Mouse (Mus musculus): ENCODE data around the gene Ptk7.

Gene Ptk7

GRCm38 (mm10) chr17:46609721-46610514 is 19.4 kb downstream of the Ptk7 start:
- no peak for DNase-seq (ENCODE audit: low spot score)

- DNase-seq (ENCODE audit: low spot score): no peak
Observed at GRCm38 (mm10) chr17:46605987-46606386, 23.3 kb downstream of the Ptk7 start.

- DNase-seq (ENCODE audit: low spot score): no peak
Observed at GRCm38 (mm10) chr17:46605126-46605525, 24.2 kb downstream of the Ptk7 start.

GRCm38 (mm10) chr17:46603229-46603628 is 26.1 kb downstream of the Ptk7 start:
- no peak for DNase-seq (ENCODE audit: low spot score)

GRCm38 (mm10) chr17:46602212-46602611 is 27.1 kb downstream of the Ptk7 start:
- no peak for DNase-seq (ENCODE audit: low spot score)

GRCm38 (mm10) chr17:46600569-46600968 is 28.7 kb downstream of the Ptk7 start:
- DNase-seq (ENCODE audit: low spot score): no peak

- no peak for DNase-seq (ENCODE audit: low spot score)
Observed at GRCm38 (mm10) chr17:46598963-46599362, 30.3 kb downstream of the Ptk7 start.

- no peak for DNase-seq (ENCODE audit: low spot score)
Observed at GRCm38 (mm10) chr17:46597956-46598355, 31.3 kb downstream of the Ptk7 start.

- no peak for DNase-seq (ENCODE audit: low spot score)
Observed at GRCm38 (mm10) chr17:46595336-46595735, 34.0 kb downstream of the Ptk7 start.

- no peak for DNase-seq (ENCODE audit: low spot score)
Observed at GRCm38 (mm10) chr17:46594606-46595005, 34.7 kb downstream of the Ptk7 start.

GRCm38 (mm10) chr17:46593124-46593523 is 36.2 kb downstream of the Ptk7 start:
- no peak for DNase-seq (ENCODE audit: low spot score)

GRCm38 (mm10) chr17:46591406-46591805 is 37.9 kb downstream of the Ptk7 start:
- DNase-seq (ENCODE audit: low spot score): no peak

GRCm38 (mm10) chr17:46590439-46590838 is 38.9 kb downstream of the Ptk7 start:
- no peak for DNase-seq (ENCODE audit: low spot score)

GRCm38 (mm10) chr17:46589635-46590314 is 39.5 kb downstream of the Ptk7 start:
- DNase-seq (ENCODE audit: low spot score): peak; percentile 54

- no peak for DNase-seq (ENCODE audit: low spot score)
Observed at GRCm38 (mm10) chr17:46588913-46589312, 40.4 kb downstream of the Ptk7 start.

- no peak for DNase-seq (ENCODE audit: low spot score)
Observed at GRCm38 (mm10) chr17:46588173-46588572, 41.1 kb downstream of the Ptk7 start.

- no peak for DNase-seq (ENCODE audit: low spot score)
Observed at GRCm38 (mm10) chr17:46586327-46586726, 43.0 kb downstream of the Ptk7 start.

GRCm38 (mm10) chr17:46578650-46579049 is 50.7 kb downstream of the Ptk7 start:
- DNase-seq (ENCODE audit: low spot score): no peak

- no peak for DNase-seq (ENCODE audit: low spot score)
Observed at GRCm38 (mm10) chr17:46576070-46576469, 53.2 kb downstream of the Ptk7 start.

GRCm38 (mm10) chr17:46574535-46574934 is 54.8 kb downstream of the Ptk7 start:
- no peak for DNase-seq (ENCODE audit: low spot score)

- no peak for DNase-seq (ENCODE audit: low spot score)
Observed at GRCm38 (mm10) chr17:46571005-46571404, 58.3 kb downstream of the Ptk7 start.

GRCm38 (mm10) chr17:46559146-46559545 is 70.2 kb downstream of the Ptk7 start:
- no peak for DNase-seq (ENCODE audit: low spot score)

- no peak for DNase-seq (ENCODE audit: low spot score)
Observed at GRCm38 (mm10) chr17:46558151-46558550, 71.2 kb downstream of the Ptk7 start.
